Mouse (Mus musculus): ENCODE data around the gene Ube2h. TPM values are rescaled to one million over a fixed set of nuclear protein-coding genes. Genes with fewer than 3 reads are reported as not detected.

The Ube2h gene
- total RNA-seq, 2 experiments from 2014 or later: 64.4 to 80.8 TPM

DNA sequence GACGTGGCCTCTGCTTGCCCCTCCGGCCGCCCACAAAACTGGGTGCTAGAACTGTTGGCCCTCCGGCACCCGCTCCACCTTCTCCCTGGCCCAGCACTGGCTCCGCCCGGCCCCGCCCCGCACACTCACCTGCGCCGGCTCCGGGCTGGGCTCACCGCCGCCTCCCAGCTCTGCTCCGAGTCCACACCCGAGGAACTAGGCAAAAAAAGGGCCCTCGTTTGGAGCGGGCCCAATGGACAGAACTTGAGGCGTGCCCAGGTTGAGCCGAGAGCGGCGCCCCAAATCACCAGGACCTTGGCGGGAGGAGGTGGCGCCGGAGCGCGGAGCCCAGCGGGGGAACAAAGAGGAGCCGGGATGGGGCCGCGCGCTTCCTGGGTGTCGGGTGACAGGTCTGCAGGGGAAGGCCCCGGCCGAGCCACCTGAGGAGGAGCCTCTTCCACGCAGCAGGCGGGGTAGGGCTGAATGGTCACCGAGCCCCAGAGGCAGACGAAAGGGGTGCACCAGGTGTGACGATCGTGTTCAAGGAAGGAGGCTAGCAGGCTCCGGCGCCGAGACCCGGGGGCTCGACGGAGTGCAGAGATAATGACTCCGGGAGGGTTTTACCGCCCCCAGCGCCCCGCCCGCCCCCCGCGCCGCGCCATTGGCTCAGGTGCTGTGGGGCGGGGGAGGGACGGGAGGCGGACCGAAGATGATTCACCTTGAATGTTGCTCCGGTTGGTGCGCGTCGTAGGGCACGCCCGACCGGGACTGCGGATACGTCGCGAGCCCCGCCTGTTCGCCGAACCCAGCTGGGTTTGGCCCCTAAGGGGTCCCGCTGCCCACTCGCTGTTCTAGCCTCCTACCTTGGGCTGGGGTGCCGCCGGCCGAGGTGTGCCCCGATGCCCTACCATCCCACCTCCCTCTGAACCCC lies 130.5 kb downstream of the Ube2h start:
- intact Hi-C loops (cut with DNase I): no loop called here
- no peak for DNase-seq (ENCODE audit: low spot score)

DNA sequence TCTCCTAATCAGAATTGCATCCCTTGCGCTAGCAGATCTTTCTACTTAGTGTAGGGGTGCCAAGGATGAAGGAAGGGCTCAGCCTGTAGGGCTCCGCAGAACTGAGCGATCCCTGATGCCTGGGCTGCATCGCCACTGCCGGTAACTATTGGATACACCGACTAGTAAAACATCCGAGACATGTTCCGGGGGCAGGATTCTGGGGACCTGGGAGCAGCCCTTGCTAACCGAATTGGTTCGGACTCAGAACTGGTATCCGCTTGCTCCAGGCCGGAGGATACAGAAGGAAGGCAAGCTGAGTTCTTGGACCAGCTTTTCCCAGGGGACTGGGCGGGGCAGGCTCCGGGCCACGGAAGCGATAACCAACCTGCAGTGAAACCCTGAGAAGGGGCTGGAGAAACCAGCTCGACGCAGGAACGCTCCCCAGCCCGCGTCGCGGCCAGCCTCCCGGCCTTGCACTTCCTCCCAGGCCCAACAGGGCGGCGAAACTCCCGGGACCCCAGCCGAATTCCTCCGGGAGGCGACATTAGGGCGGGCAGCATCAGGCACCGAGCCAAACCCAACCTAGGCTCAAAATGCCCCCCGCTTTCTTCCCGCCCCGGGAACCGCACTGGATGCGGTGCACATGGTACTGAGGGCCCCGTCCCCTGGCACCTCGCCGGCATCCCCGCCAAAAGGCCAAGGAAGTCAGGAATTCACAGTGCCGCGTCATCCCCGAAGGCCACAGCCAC lies 131.4 kb downstream of the Ube2h start:
- no peak for DNase-seq (ENCODE audit: low spot score)

GRCm38 (mm10) chr6:30172441-30172819 lies 131.9 kb downstream of the Ube2h start:
- DNase-seq (ENCODE audit: low spot score): no peak
- intact Hi-C loops (cut with DNase I): no loop called here

More for the DNA sequence above, 131.4 kb downstream of the Ube2h start:
- intact Hi-C loops (cut with DNase I): no loop called here

DNA sequence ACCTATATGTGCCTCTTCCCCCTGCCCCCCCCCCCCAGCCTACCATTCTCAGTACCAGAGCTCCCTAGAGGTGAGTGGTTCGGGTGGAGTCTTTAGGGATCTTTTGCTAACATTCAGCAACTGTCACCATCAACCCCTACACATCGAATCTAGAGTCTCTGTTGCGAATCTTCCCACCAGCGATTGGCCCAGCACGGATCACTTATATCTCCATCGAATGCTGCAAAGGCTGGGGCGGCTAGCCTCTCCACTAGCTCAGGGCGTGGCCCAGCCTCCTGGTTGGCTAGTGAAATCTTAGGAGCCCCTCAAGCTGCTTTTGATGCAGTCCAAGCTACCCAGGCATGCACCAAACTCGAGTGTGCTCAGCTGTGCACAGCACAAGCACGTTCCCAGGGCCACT lies 132.4 kb downstream of the Ube2h start:
- no peak for DNase-seq (ENCODE audit: low spot score)
- intact Hi-C loops (cut with DNase I): no loop called here

DNA sequence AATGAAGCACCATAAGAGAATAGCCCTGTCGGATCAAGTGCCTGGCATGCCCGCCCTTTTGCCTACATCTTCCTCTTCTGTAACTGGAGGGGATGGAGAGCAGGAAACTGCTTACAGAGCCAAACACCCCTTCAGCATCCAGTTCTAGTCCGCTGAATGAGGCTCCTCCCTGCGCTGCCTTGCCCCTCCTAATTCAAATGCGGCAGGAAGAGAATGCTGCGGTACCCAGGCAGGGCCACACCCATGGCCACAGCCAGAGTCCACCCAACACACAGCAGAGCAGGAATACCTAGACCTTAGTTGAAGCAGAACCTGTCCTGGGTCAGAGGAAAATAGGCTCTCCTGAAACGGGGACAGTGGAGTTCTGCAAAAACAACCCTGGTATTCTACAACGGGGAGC lies 133.1 kb downstream of the Ube2h start:
- intact Hi-C loops (cut with DNase I): no loop called here
- DNase-seq (ENCODE audit: low spot score): no peak

GRCm38 (mm10) chr6:30169148-30169547 lies 135.2 kb downstream of the Ube2h start:
- intact Hi-C loops (cut with DNase I): no loop called here
- DNase-seq (ENCODE audit: low spot score): no peak

- intact Hi-C loops (cut with DNase I): no loop called here
- no peak for DNase-seq (ENCODE audit: low spot score)
Observed at GRCm38 (mm10) chr6:30168275-30168674, 136.1 kb downstream of the Ube2h start.

- no peak for DNase-seq (ENCODE audit: low spot score)
- intact Hi-C loops (cut with DNase I): no loop called here
Observed at GRCm38 (mm10) chr6:30167192-30167591, 137.1 kb downstream of the Ube2h start.

- no peak for DNase-seq (ENCODE audit: low spot score)
- intact Hi-C loops (cut with DNase I): no loop called here
Observed at GRCm38 (mm10) chr6:30166349-30166748, 138.0 kb downstream of the Ube2h start.

- intact Hi-C loops (cut with DNase I): no loop called here
- no peak for DNase-seq (ENCODE audit: low spot score)
Observed at GRCm38 (mm10) chr6:30162091-30162490, 142.2 kb downstream of the Ube2h start.

DNA sequence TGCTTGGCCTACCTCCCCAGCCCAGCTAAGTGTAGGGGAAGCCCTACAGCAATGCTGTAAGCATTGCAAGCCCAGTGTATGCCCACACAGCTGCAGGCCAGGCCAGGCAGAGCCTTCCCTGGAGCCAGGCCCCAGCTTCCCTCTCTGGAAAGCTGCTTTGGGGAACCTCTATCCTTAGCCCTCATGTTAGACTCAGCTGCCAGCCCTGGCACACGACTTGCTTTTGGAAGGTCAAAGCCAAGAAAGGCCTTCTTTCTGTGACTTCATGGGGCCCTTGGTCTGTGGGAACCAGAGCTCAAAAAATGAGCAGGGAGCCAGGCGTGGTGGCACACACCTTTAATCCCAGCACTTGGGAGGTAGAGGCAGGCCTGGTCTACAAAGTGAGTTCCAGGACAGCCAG lies 142.7 kb downstream of the Ube2h start:
- intact Hi-C loops (cut with DNase I): no loop called here
- DNase-seq (ENCODE audit: low spot score): no peak

Small RNAs within 50 kb of the gene (microRNA-seq; reads per million reads assigned to microRNA genes)
- gene Mir182 (7.2 reads per million, percentile 19 among the genes with 10 or more reads in this experiment), gene Mir183 (22.2 reads per million, percentile 37 among the genes with 10 or more reads in this experiment), gene Mir96 (not detected)

Other genes with a start within 250 kb of the Ube2h start
- gene Zc3hc1, start 86.5 kb upstream of the Ube2h start, total RNA-seq (2021): 10 to 100 TPM; 15.1 to 16.1 TPM
- 10 to 100 TPM; 57.3 to 60.3 TPM for gene Klhdc10, start 97.3 kb upstream of the Ube2h start, total RNA-seq (2021)
- 1 to 10 TPM; 7.5 TPM for gene Tmem209, start 205.2 kb upstream of the Ube2h start, total RNA-seq (2021)
- gene Ssmem1, start 205.3 kb upstream of the Ube2h start, total RNA-seq (2021): under 1 TPM in 1 of 2 experiments, not detected in 1; 0.25 TPM
- gene Cpa2, start 237.0 kb upstream of the Ube2h start, total RNA-seq (2021): not detected